Mouse (Mus musculus) liver, adult 2 months (tissue): ENCODE data around the gene Robo2.

Experiments
- CTCF ChIP-seq: fragments of 200-500 bp; IDR thresholded peaks from 2 replicates; pipeline ENCODE4 v1.5.1; 2011; ENCODE audit warnings: low read depth, low read length, control low read depth
- POLR2A ChIP-seq: fragments of 200-500 bp; IDR thresholded peaks from 2 replicates; pipeline ENCODE4 v1.6.1; 2011; ENCODE audit warnings: low read length, control low read depth; ENCODE audit not compliant: insufficient read depth; ENCODE audit errors: extremely low read depth

DNA sequence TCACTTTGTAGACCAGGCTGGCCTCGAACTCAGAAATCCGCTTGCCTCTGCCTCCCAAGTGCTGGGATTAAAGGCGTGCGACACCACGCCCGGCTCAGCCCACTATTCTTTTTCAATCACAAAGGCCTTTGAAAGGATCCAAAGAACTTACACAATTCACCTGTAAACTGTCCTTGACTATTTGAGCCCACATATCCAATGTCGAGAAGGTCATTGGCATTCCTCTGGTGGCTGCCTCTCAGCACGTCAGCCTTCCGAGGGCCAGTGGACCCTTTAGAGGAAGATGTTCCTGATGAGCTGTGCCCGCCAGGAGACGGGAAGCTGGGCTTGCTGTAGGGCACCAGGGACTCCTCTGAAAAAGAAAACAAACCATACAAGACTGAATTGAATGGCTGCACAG lies 514.8 kb downstream of the Robo2 start:
- TF ChIP-seq CTCF (no peak), POLR2A (no peak)
